Mouse (Mus musculus) Patski (cell line): ENCODE measurements around the gene Btbd11. TPM values are rescaled to one million over a fixed set of nuclear protein-coding genes. Genes with fewer than 3 reads are reported as not detected.

ENCODE experiments used
- ATAC-seq: fragments of 100-300 bp; one replicate; pipeline ENCODE4 v1.8.0; 2021
- CTCF ChIA-PET: fragments of 350-600 bp; sonication (Branson Sonifier 250); formaldehyde crosslinking; loops from one replicate; lab custom pipeline; 2022; ENCODE audit warnings: inconsistent platforms; lab: Charles Lee
- POLR2A ChIA-PET: fragments of 350-600 bp; sonication (Branson Sonifier 250); formaldehyde crosslinking; loops from one replicate; lab custom pipeline; 2022; ENCODE audit warnings: antibody characterized with exemption, inconsistent platforms; lab: Charles Lee
- DNase-seq: peaks from one replicate; pipeline ENCODE4 v3.0.0-alpha.2; 2011; ENCODE audit warnings: low read depth, low spot score
- H3K27me3 ChIP-seq: fragments of 371-371 bp; one replicate; pipeline ENCODE4 v1.5.1; 2021
- CTCF ChIP-seq: fragments of 100-300 bp; IDR thresholded peaks from one replicate; pipeline ENCODE4 v1.5.1; 2021
- in situ Hi-C: fragments of 300-500 bp; cut with MboI; formaldehyde crosslinking; loops from 3 replicates; pipeline ENCODE4 v1.11.1; 2018; ENCODE audit warnings: low pct_unique_long_range_greater_than_20kb, mixed read lengths
- polyA plus RNA-seq: library from polyadenylated mRNA; unstranded; gene quantifications from one replicate; pipeline ENCODE4 v1.2.3, GENCODE M21; 2021

Gene Btbd11
- polyA plus RNA-seq, 1 experiment from 2014 or later: 3.5 TPM

GRCm38 (mm10) chr10:85378972-85379371, 7.6 kb upstream of the Btbd11 start:
- ChIA-PET POLR2A (no interaction called here), CTCF (no interaction called here)
- no peak for DNase-seq
- TF ChIP-seq CTCF: no peak
- ATAC-seq: no peak
- in situ Hi-C loops: no loop called here
- peaks cover 34% of the 10 kb centered on the region for H3K27me3 ChIP-seq

DNA sequence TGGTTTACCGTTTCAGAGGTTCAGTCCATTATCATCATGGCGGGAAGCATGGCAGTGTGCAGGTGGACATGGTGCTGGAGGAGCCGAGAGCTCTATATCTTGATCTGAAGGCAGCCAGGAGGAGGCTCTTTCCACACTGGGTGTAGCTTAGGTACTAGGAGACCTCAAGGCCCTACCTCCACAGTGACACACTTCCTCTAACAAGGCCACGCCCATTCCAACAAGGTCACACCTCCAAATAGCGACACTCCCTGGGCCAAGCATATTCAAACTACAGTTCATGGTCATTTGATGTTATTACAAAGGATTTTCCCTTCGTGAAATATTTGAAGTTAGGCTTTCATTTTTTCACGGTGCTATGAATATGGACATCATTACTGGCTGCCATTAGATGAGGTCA, 3.6 kb upstream of the Btbd11 start:
- H3K27me3 ChIP-seq: peaks cover 33% of the 10 kb centered on the region
- ChIA-PET CTCF (no interaction called here), POLR2A (no interaction called here)
- no peak for DNase-seq
- in situ Hi-C loops: no loop called here
- TF ChIP-seq CTCF: no peak
- ATAC-seq: no peak

GRCm38 (mm10) chr10:85387219-85388070, 831 bp downstream of the Btbd11 start:
- ATAC-seq (peak; percentile 23), DNase-seq (peak; percentile 10)
- in situ Hi-C loops: loop anchor here (5.0 kb wide), 1 partner anchor 255 kb away; no protein-coding TSS in a partner anchor
- ChIA-PET POLR2A (interaction anchor here (0.6 to 1.3 kb wide), 2 partner anchors 59 to 126 kb away, joined by 3 read pairs; no protein-coding TSS in a partner anchor), CTCF (no interaction called here)
- TF ChIP-seq CTCF: no peak
- H3K27me3 ChIP-seq: peaks cover 4% of the 10 kb centered on the region

GRCm38 (mm10) chr10:85388071-85388750, 1.6 kb downstream of the Btbd11 start:
- ChIA-PET CTCF (no interaction called here), POLR2A (interaction anchor here (1.3 kb wide), 1 partner anchor 58 kb away, joined by 3 read pairs; no protein-coding TSS in a partner anchor)
- in situ Hi-C loops: loop anchor here (5.0 kb wide), 1 partner anchor 254 kb away; no protein-coding TSS in a partner anchor
- TF ChIP-seq CTCF: no peak
- DNase-seq: no peak
- no peaks in the 10 kb centered on the region for H3K27me3 ChIP-seq
- no peak for ATAC-seq

- ChIA-PET POLR2A (no interaction called here), CTCF (no interaction called here)
- ATAC-seq (no peak), DNase-seq (no peak)
- in situ Hi-C loops: loop anchor here (5.0 kb wide), 1 partner anchor 254 kb away; no protein-coding TSS in a partner anchor
- H3K27me3 ChIP-seq: no peaks in the 10 kb centered on the region
- no peak for TF ChIP-seq CTCF
Observed at GRCm38 (mm10) chr10:85388751-85389115, 2.1 kb downstream of the Btbd11 start.

- DNase-seq: no peak
- ChIA-PET CTCF (no interaction called here), POLR2A (interaction anchor here (0.6 kb wide), 1 partner anchor 565 kb away, joined by 9 read pairs; no protein-coding TSS in a partner anchor)
- H3K27me3 ChIP-seq: no peaks in the 10 kb centered on the region
- TF ChIP-seq CTCF: no peak
- in situ Hi-C loops: loop anchor here (5.0 kb wide), 1 partner anchor 253 kb away; no protein-coding TSS in a partner anchor
- ATAC-seq: no peak
Observed at GRCm38 (mm10) chr10:85389286-85390139, 2.9 kb downstream of the Btbd11 start.

GRCm38 (mm10) chr10:85393016-85393415, 6.4 kb downstream of the Btbd11 start:
- CTCF ChIA-PET: interaction anchor here (0.6 kb wide), 1 partner anchor 15 kb away, joined by 3 read pairs; no protein-coding TSS in a partner anchor
- POLR2A ChIA-PET: no interaction called here
- no peak for ATAC-seq
- no peaks in the 10 kb centered on the region for H3K27me3 ChIP-seq
- no peak for DNase-seq
- in situ Hi-C loops: no loop called here
- no peak for TF ChIP-seq CTCF

GRCm38 (mm10) chr10:85394558-85394957, 7.9 kb downstream of the Btbd11 start:
- in situ Hi-C loops: no loop called here
- ChIA-PET CTCF (no interaction called here), POLR2A (no interaction called here)
- ATAC-seq (no peak), DNase-seq (no peak)
- TF ChIP-seq CTCF: no peak
- H3K27me3 ChIP-seq: no peaks in the 10 kb centered on the region

DNA sequence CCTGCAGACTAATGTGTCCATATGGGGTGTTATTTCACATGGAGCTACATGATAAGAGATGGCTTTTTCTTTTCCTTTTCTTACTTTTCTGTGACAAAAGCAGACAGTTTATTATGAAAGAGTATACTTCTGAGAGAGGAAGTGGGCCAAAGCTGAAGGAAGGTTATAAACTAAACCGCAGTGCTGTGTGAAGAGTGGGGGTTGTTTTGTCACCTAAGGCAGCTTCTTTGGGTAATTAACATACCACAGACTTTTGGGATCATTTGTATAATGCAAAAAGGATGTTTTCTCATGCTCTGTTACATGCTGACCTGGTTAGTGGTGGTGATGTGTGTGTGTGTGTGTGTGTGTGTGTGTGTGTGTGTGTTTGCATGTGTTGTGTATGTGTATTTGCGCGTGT, 24.5 kb downstream of the Btbd11 start:
- in situ Hi-C loops: no loop called here
- H3K27me3 ChIP-seq: no peaks in the 10 kb centered on the region
- ATAC-seq: no peak
- ChIA-PET CTCF (interaction anchor here (0.8 kb wide), 1 partner anchor 17 kb away, joined by 3 read pairs; no protein-coding TSS in a partner anchor), POLR2A (no interaction called here)
- no peak for TF ChIP-seq CTCF
- DNase-seq: no peak
